Mouse (Mus musculus): ENCODE measurements around the gene Per3.

GRCm38 (mm10) chr4:150957106-150957458 lies 87.4 kb downstream of the Per3 start:
- no peak for TF ChIP-seq TCF12 (IDR thresholded peaks at IDR 0.05; ENCODE audit: insufficient read depth, poor library complexity, severe bottlenecking)
- TF ChIP-seq MAX (IDR thresholded peaks at IDR 0.05; ENCODE audit: low read depth) = no peak
- no peak for TF ChIP-seq USF1 (IDR thresholded peaks at IDR 0.05; ENCODE audit: low read depth)

Data from myocyte (in vitro differentiated cells).